Mouse (Mus musculus): ENCODE results near the gene Mex3d.

- no peak for TF ChIP-seq CTCF (IDR thresholded peaks at IDR 0.05; ENCODE audit: extremely low read depth, insufficient read length, insufficient replicate concordance, low read depth, low read length)
- no peak; the same call in 1 of the 2 replicates for TF ChIP-seq POLR2A (IDR thresholded peaks at IDR 0.05; ENCODE audit: low read depth, low read length)
These were observed 34.4 kb upstream of the Mex3d start for GRCm38 (mm10) chr10:80421651-80422472.
